Mouse (Mus musculus) thymus, adult 2 months (tissue): ENCODE measurements around the gene Bmp3.

Experiments used
- CTCF ChIP-seq: fragments of 200-500 bp; IDR thresholded peaks from 2 replicates; pipeline ENCODE4 v1.5.1; 2012; ENCODE audit warnings: mild to moderate bottlenecking, control low read depth, low read length, moderate library complexity, borderline replicate concordance; ENCODE audit not compliant: control insufficient read depth, poor library complexity, insufficient read depth; ENCODE audit errors: extremely low read depth
- POLR2A ChIP-seq: fragments of 200-500 bp; IDR thresholded peaks from 2 replicates; pipeline ENCODE4 v1.6.1; 2012; ENCODE audit warnings: mild to moderate bottlenecking, low read length, control low read depth, moderate library complexity; ENCODE audit not compliant: control insufficient read depth, poor library complexity, insufficient read depth; ENCODE audit errors: extremely low read depth

DNA sequence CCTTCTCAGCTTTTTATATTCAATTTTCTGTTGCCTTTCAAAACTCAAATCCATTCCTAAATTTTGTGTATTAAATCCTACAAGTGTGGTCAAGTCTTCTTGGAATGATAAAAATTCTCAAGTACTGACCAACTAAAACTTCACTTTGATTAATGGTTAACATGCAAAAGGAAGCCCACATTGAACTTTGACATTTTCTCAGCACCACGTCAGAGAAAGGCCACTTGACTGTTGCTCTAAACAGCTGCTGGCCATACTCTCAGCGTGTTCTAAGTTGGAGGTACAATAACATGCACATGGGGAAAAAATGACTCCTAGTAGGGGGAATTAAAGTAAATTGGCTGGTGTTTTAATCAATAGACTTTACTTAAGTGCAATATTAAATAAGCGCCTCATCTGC is 27.9 kb downstream of the Bmp3 start:
- TF ChIP-seq CTCF = no peak
- TF ChIP-seq POLR2A = no peak
